Mouse (Mus musculus) liver, embryonic 14.5 days (tissue): ENCODE data around the gene Gng10.

ENCODE experiments used
- CTCF ChIP-seq: IDR thresholded peaks from 2 replicates; pipeline ENCODE4 v1.5.1; 2016; ENCODE audit warnings: antibody characterized with exemption, low read depth, control low read depth
- EP300 ChIP-seq: IDR thresholded peaks from 2 replicates; pipeline ENCODE4 v1.6.1; 2016; ENCODE audit warnings: antibody characterized with exemption, low read depth

- no peak for TF ChIP-seq CTCF
- no peak for TF ChIP-seq EP300
Observed at GRCm38 (mm10) chr4:59006211-59006610, 28.7 kb upstream of the Gng10 start.
